Mouse (Mus musculus) mouse trophoblast stem cell (cell line): ENCODE data around the gene Gm10959.

Experiments
- in situ Hi-C, 2 experiments: fragments of 300-500 bp; cut with MseI, MboI; formaldehyde crosslinking; loops; 2 replicates in 1 of 2; 3 replicates in 1 of 2; pipeline ENCODE4 v1.15.1; 2025

Gm10959 gene

DNA sequence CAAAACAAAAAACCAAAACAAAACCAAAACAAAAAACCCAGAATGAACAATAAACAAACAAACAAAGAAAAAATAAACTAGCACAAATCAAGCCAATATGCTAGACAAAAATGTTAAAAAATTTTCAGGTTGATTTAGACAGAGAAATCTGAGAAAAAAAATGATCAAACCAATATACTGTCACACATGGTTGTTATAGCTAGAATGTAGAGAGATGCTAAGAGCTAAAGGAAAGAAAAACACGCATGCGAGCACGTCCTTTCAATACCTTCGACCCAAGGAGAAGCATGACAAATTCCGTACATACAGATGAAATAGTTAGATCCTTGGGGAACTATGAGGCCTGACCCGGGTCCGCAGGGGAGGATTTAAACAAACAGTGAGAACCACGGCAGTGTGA, at the start of gene Gm10959:
TSS of gene Gm10959 (minus strand) at position 101 of the 400 bp plus-strand sequence.
- in situ Hi-C loops: no loop called here

DNA sequence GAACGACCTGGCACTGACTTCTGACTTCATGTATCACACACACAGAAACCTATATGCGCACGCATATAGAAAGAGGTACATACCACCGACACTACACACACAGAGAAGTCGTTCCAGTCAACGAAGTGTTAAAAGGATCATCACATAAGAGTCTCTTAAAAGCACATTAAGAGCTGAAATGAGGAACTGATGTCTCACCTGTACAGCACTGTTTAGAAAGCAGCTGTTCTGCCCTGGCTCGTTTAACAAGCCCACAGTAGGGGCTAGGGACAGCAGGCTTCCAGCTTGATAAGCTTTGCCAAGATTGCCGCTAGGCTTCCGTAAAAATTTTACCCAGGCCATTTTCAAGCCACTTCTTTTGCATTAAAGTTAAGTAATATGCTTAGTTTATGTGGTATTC, 49.2 kb upstream of the Gm10959 start:
- in situ Hi-C loops: loop anchor here in 1 of 2 experiments (10.0 to 25.0 kb wide), 2 partner anchors 136 to 344 kb away; no protein-coding TSS in a partner anchor

DNA sequence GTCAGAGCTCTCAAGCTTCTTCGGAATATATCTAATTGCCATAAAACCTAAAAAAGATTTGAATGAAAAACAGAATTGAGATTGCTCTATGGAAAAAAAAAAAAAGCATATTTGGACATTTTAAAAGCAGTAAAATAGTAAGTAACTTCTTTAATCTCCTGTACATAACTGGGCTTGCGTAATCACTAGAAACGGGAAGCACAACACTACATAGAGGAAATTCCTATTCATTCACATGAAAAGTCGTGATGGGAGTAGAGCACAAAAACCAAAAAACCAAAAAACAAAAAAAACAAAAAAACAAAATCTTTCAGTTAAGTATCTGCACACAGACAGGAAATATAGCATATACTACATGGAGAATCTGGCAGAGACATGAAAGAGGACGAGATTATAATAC, 45.1 kb upstream of the Gm10959 start:
- in situ Hi-C loops: loop anchor here in 1 of 2 experiments (10.0 to 25.0 kb wide), 2 partner anchors 140 to 348 kb away; no protein-coding TSS in a partner anchor

DNA sequence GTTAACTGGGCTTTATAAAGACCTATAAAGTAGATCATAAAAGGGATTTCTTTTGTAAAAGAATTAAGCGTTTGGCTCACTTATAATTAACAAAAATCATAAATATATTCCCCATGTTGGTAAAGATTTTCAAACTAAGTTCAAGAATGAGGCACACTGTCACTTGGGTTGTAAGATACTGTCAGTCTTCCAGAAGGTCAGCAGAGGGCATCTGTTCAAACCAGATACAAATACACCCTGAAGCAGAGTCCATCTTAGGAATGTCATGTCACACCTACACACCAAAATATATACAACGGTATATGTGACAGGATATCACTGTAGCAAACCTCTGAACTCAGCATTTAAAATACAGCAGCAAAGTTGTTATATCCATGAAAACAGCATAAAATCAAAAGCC, 31.0 kb upstream of the Gm10959 start:
- in situ Hi-C loops: loop anchor here in 1 of 2 experiments (25.0 kb wide), 1 partner anchor 362 kb away; no protein-coding TSS in a partner anchor

DNA sequence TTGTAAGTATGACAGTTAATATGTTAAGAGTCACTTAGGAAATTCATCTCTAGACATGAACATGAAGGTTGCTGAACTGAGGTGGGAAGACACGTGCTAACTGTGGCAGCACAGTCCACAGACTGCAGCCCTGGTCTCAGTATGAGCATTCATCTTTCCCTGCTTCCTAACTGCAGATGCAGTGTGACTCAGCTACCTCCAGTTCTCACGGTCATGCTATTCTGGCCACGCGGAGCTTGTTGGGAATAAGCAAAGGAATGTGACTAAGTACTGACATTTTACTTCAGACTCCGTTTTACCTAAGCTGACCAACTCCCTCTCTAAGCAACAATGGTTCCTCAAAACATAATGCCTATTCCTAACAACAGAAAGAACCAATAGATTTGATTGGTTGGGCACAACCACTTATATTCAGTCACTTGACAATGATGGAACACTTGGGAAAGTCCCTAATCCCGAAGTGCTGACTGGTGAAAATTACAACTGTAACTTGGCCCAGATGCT, 24.3 kb upstream of the Gm10959 start:
- in situ Hi-C loops: loop anchor here in 1 of 2 experiments (10.0 to 25.0 kb wide), 2 partner anchors 161 to 369 kb away; no protein-coding TSS in a partner anchor

DNA sequence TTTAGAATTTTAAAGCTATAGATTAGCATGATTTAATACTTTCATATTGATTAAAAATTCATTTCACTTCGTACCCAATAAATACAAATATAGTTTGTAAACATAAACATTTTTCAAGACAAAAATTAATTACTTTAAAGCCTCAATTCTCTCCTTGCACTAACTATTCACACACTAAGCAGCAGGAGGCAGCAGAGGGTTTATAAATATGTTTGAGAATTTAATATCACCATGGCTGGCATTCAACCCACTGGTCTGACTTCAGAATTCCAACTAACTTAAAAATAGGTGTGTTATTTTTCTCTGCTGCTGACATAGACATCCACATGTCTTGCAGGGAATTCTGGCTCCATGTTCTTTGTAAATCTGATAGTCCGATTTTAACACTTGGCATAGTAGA, 20.1 kb upstream of the Gm10959 start:
- in situ Hi-C loops: loop anchor here in 1 of 2 experiments (25.0 kb wide), 1 partner anchor 373 kb away; no protein-coding TSS in a partner anchor

DNA sequence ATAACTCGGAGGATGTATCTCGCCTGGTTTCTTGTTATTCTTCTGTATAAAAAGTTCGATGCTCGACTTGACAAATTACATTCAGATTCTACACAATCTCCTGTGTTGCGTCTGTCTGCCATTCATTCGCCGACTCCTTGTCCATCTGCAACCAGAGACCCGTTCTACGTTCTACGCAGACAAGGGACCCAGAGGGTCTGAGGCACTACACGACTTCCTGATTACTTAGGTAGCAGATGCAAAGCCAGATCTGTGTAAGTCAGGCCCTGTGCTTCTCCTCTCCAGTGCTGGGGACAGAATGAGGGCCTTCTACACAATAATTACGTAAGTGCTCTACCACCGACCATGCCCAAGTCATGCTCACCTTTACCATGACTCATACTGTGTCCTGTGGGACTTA, 18.0 kb upstream of the Gm10959 start:
- in situ Hi-C loops: loop anchor here in 1 of 2 experiments (25.0 kb wide), 1 partner anchor 375 kb away; no protein-coding TSS in a partner anchor

DNA sequence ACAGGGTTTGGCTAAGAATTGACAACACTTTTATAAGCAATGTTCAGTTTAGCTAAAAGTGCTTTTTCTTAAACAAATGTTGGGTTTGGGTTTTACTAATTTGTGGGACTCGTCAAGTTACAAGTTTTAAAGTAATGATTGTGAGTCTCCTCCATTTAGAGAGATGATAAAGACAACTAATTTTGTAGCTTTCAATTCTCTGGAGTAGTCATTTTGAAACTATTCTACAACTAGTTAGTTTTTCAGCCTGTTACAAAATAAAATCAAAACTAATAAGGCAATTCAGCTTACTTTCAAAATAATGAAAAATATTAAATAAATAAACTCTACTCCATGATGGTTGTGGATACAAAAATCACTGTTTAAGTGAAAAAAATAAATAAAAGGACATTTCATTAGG, 13.3 kb upstream of the Gm10959 start:
- in situ Hi-C loops: loop anchor here in 1 of 2 experiments (25.0 kb wide), 1 partner anchor 380 kb away; no protein-coding TSS in a partner anchor

DNA sequence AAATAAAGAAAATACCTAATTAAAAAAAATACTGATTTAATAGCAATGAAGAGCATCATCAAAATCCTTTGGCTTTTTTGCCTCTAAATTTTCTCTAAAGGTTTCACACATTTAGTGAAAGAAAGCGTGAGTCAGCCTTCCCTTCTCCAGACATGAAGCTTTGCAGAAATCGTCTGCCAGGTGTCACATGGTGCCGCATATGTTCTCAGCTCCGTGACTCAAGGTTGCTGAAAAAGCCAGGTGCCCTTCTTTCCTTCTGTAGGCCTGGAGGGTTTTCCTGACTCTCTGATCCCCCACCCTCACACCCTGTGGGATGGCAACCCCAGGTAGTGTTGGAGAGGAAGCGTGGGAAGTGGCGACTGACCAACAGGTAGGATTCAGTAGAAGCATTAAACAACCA, 10.6 kb upstream of the Gm10959 start:
- in situ Hi-C loops: loop anchor here in 1 of 2 experiments (25.0 kb wide), 1 partner anchor 383 kb away; no protein-coding TSS in a partner anchor

DNA sequence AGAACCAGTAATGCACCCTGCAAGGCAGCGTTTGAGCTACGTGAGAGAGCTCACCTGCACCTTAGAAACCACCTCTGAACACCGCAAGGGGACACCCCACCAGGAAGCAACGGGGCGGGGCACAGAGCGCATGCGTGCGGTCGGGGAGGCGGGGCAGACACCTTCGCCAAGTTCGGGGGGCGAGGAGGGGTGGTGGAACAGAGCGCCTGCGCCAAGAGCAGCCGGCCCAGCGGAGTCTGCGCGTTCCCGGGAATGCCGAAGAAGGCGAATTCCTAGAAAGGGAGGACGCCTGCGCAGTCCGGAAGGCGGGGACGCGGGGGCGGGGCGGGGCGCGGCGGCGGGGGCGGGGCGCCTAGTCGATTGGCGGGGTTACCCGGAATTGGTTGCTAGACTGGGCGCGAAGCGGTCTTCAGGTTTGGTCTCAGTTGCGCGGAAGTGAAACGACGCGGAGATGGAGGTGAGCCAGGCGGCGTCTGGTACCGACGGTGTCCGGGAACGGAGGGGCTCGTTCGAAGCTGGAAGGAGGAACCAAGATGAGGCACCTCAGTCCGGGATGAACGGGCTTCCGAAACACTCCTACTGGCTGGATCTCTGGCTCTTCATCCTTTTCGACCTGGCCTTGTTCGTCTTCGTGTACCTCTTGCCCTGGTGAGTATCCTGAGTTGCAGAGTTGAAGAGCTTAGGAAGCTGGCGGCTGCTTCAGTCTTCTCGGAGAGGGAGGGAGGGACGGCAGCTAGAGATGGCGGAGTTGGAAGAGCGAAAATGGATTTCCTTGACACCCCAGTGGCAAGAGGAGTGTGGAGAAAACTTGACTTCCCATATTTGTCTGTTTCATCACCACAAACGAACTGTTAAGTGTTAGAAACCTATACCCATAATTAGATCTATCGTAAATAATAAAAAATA, 5.1 kb upstream of the Gm10959 start, which contains the start of gene 1810037I17Rik:
TSS of gene 1810037I17Rik (plus strand) at position 195 of the 906 bp plus-strand sequence.
- in situ Hi-C loops: no loop called here

DNA sequence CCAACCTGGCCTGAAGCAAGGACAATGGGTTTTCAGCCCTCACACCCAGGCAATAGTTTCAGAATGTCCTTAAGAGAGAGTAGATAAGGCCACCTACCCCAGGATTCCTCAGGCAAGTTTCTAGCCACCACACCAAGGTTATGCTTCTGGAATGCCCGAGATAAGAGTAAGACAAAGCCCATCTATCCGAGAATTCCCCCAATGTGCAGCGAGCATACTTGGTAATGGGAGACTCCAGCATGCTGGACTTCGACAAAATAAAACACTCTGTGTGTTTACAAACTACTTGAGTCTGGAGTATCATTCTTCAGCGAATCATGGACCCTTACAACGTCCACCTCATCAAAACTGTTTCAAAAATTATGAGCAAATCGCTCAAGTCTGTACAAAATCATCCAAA, 4.0 kb upstream of the Gm10959 start:
- in situ Hi-C loops: no loop called here

DNA sequence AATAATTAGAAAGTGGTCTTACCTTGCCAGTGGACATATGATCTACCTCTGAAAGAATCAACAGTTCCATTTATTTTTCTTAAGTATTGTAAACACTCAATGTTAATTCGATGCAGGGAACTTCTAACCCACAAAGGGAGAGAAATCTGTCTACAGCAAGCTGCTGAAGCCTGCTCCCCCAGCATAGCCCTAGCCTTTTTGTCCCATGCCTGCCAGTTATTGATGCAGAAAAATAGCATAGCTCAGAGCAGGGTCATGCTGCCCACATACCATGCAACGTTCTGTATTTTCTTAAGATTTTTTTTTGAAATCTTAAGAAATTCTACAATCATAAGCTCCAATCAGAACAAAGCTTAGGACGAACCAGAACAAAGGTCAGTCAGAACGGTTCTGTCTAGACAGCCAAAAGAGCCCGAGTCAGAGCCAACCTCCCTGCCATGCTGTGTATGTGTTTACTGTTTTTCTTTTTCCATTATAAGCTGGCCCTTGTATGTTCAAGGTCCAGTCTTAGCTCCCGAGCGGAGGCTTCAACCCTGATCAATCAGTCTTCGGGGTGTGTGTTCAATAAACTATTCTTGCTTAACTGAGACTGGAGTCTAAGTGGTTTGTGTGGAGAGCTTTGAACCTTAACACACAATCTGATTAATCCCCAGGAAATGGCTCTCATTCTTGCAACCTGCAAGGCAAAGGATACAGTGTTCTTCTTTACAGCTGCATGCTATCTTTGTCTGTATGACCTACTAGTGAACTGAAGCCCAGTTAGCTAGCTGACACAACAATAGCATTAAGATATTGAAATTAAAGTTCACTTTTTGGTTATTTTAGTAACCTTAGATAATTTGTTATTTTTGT, 2.7 kb upstream of the Gm10959 start:
- in situ Hi-C loops: no loop called here

DNA sequence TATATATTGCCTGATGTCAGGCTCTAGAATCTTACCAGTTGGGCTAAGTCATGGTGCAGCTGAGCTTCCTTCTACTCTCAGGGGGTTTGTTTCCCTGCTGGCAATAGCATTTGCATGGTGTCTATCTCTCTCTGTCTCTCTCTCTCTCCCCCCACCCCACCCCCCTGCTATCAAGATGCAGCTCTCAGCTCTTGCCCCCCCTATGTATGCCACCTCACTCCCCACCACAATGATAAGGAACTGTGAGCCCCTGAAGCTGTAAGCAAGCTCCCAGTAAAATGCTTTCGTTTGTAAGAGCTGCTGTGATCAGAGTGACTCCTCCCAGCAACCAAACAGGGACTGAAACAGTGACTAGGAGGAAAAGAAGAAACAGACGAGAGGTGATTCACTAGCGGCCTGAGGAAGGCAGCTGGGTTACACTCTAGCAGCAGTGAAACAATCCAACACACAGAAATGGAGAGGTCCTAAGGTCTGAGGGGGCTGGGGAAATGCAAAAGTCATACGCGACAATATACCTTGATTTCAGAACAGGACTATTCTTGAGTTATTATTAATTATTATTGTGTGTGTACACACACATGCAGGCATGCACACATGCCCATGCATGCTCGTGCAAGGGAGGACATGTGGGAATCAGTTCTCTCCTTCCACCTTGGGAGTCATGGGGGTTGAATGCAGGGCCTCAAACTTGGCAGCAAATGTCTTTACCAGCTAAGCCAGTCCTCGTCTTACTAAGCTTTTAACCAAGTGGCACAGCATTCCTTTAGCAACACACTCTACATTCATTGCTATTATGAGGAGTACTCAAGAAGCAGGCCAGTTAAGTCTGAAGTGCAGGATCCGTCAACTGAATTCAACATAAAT, 1.6 kb upstream of the Gm10959 start:
- in situ Hi-C loops: no loop called here

DNA sequence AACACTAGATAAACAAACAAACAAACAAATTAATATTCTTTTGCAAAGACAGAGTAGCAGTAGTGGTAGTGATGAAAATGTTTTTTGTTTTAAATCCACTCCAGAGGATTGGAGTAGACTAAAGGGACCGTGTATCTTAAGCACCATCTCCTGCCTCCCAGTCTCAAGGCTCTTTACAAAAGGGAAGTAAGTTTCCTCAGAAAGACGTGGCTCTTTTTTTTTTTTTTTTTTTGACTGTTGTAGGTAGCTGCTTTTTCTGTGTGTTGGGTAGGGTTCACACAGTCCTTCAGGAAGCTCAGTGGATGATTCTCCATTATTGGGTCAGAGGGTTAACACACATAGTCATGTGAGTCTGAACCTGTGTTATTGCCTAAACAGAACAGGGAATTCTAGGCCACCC, 488 bp downstream of the Gm10959 start:
- in situ Hi-C loops: no loop called here

DNA sequence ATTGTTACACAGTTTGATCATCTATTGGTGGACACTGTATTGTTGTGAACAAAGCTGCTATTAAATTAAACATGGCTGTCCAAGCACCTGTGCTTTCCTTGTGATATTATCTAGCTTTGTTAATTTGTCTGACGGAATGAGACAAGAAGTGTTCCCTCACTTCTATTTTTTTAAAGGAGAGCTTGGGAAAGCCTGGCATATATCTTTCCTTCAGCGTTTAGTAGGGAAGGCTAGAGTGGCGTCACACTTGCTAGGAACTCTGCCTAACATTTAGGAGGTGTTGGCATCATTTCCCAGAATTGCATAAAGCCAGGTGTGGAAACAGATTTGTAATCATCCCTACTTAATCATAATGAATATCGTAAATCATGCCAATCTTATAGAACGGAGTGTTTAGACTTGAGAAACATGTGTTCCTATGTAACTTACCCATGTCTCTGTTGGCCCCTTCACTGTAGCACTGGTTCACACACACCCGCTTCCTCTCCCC, 2.9 kb downstream of the Gm10959 start:
- in situ Hi-C loops: no loop called here

DNA sequence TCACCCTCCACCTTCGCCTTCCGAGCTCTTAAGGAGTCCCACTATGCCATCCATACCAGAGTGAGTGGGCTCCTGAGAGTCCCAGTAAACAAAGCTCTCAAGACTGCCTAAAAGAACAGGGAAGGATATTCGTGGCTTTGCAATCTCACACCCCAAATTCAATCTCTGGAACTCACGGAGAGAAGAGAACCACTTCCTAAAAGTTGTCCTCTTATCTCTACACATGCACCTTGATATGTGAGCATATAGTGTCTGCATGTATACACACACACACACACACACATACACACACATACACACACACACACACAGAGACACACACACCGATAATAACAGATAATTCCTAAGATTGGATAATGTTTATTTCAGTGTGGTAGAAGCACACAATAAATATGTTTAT, 3.7 kb downstream of the Gm10959 start:
- in situ Hi-C loops: no loop called here

DNA sequence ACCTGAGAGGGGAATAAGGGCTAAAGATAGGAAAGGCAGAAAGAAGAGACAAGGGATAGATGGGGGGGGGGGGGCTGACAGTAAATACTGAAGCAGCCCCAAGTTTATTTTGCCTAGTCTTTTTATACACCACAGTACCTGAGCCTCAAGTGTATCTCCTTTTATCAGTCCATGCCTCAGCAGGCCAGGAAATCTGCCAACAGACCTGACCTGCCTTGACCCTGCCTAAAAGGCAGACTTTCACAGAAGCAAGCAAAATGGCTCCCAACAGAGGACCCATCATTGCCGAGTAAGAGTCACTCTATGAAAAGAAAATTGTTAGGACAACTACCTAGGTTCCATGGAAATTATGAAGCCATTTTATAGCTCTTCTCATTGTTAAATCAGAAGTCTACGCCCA, 11.3 kb downstream of the Gm10959 start:
- in situ Hi-C loops: loop anchor here in 1 of 2 experiments (10.0 kb wide), 1 partner anchor 173 kb away; no protein-coding TSS in a partner anchor

DNA sequence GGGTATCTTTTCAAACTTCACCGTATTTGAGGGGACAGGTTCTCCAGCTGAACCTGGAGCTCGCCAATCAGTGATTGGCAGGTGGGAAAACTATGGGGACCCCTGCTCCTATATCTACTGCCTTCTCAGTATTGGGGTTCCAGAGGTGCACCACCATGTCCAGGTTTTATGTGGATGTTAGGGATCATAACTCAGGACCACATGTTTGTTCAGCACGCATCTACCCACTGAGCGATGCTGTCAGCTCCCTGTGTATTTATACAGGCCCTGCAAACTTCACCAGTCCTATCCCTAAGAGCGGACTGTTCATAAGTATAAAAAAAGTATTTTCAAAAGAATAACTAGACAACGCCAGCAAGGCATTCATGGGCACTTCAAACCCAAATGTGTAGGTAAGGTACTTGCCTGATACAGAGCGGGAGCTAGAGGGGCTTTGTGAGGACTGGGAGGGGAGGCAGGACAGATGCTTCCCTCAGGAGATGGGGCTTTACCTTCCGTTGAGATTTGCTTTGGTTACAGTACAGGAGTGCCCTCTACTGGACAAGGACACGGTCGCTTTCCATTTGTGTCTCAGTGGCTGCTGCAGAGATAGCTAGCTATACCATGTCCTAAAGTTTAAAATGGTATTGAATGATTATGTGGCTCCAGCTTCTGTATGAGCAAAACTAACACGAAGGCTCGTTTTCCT, 15.3 kb downstream of the Gm10959 start:
- in situ Hi-C loops: loop anchor here (5.0 to 10.0 kb wide), 2 partner anchors 169 to 252 kb away; no protein-coding TSS in a partner anchor

DNA sequence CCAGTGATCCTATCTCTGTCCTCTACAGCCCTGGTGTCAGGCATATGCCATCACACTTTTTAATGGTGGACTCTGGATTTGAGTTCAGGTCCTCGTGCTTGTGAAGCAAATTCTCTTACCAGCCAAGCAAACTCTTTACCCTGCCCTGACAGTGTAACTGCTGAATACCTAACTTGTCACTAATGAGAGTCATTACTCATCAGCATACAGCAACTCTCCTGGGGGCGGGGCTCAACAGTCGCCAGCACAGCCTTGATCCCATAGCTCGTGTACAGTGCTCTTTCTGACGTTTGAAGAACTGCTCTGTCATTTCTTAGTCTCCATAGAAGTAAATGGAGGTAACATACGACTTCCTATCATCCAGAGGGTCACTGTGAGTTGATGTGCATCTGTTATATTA, 20.9 kb downstream of the Gm10959 start:
- in situ Hi-C loops: no loop called here
